Mouse (Mus musculus): Measurements from ENCODE around the gene Cpn2. TPM values are rescaled to one million over a fixed set of nuclear protein-coding genes. Genes with fewer than 3 reads are reported as not detected.

Cpn2 gene
- polyA plus RNA-seq, 1 experiment from 2014 or later, result not detected

GRCm38 (mm10) chr16:30234636-30235546 lies 32.4 kb downstream of the Cpn2 start:
- Histone ChIP-seq H3K36me3 (no peaks in the 10 kb centered on the region), H3K4me2 (replicated peaks) (no peak overlapping the region), H3K9me3 (no peaks in the 10 kb centered on the region), H3K9ac (peak overlapping the region; percentile 19; the same call in 1 of the 2 replicates), H3K27me3 (peaks cover 35% of the 10 kb centered on the region), H3K27ac (no peak overlapping the region), H3K4me3 (no peak overlapping the region), H3K4me1 (peaks cover 59% of the 10 kb centered on the region)
- ATAC-seq (ENCODE audit: low FRiP score, low read depth), result no peak
- 36% methylated on average over 12 of the region's 12 CpGs for WGBS

- peaks cover 59% of the 10 kb centered on the region for H3K4me1 ChIP-seq
- no peak overlapping the region for H3K4me2 ChIP-seq (replicated peaks)
- no peak overlapping the region for H3K27ac ChIP-seq
- H3K36me3 ChIP-seq, result no peaks in the 10 kb centered on the region
- no peaks in the 10 kb centered on the region for H3K9me3 ChIP-seq
- no peak overlapping the region for H3K4me3 ChIP-seq
- no peak for ATAC-seq (ENCODE audit: low FRiP score, low read depth)
- 32% methylated on average over 8 of the region's 8 CpGs for WGBS
- no peak overlapping the region for H3K9ac ChIP-seq
- H3K27me3 ChIP-seq, result peaks cover 32% of the 10 kb centered on the region
Observed at GRCm38 (mm10) chr16:30234077-30234476, 33.2 kb downstream of the Cpn2 start.

GRCm38 (mm10) chr16:30231882-30232604 lies 35.3 kb downstream of the Cpn2 start:
- WGBS, result 7% methylated on average over 13 of the region's 13 CpGs
- peak; percentile 52 for ATAC-seq (ENCODE audit: low FRiP score, low read depth)
- peak overlapping the region; percentile 87 for H3K27ac ChIP-seq
- no peaks in the 10 kb centered on the region for H3K36me3 ChIP-seq
- no peaks in the 10 kb centered on the region for H3K9me3 ChIP-seq
- no peak overlapping the region for H3K9ac ChIP-seq
- no peak overlapping the region for H3K4me3 ChIP-seq
- peaks cover 66% of the 10 kb centered on the region for H3K4me1 ChIP-seq
- peaks cover 26% of the 10 kb centered on the region for H3K27me3 ChIP-seq
- H3K4me2 ChIP-seq (replicated peaks), result peak overlapping the region; percentile 37

- ATAC-seq (ENCODE audit: low FRiP score, low read depth), result no peak
- Histone ChIP-seq H3K4me1 (peaks cover 27% of the 10 kb centered on the region), H3K27ac (no peak overlapping the region), H3K9ac (no peak overlapping the region), H3K36me3 (no peaks in the 10 kb centered on the region), H3K4me3 (no peak overlapping the region), H3K9me3 (no peaks in the 10 kb centered on the region), H3K27me3 (0 out of 2 replicates have a peak, but pooled peaks cover 7% of the 10 kb centered on the region), H3K4me2 (replicated peaks) (no peak overlapping the region)
- WGBS, result 57% methylated on average over 7 of the region's 7 CpGs
Observed at GRCm38 (mm10) chr16:30227352-30227751, 39.9 kb downstream of the Cpn2 start.

GRCm38 (mm10) chr16:30221161-30221782 lies 46.0 kb downstream of the Cpn2 start:
- H3K4me3 ChIP-seq, result no peak overlapping the region
- H3K4me1 ChIP-seq, result peaks cover 24% of the 10 kb centered on the region
- H3K9me3 ChIP-seq, result no peaks in the 10 kb centered on the region; the same call in 1 of the 2 replicates
- 71% methylated on average over 13 of the region's 13 CpGs for WGBS
- H3K4me2 ChIP-seq (replicated peaks), result no peak overlapping the region
- H3K27ac ChIP-seq, result no peak overlapping the region
- 0 out of 2 replicates have a peak, but pooled peaks cover 12% of the 10 kb centered on the region for H3K27me3 ChIP-seq
- H3K36me3 ChIP-seq, result no peaks in the 10 kb centered on the region
- no peak overlapping the region for H3K9ac ChIP-seq
- ATAC-seq (ENCODE audit: low FRiP score, low read depth), result no peak

GRCm38 (mm10) chr16:30215811-30216210 lies 51.5 kb downstream of the Cpn2 start:
- whole genome bisulfite sequencing, result 21% methylated on average over 2 of the region's 2 CpGs
- Histone ChIP-seq H3K9ac (no peak overlapping the region), H3K36me3 (no peaks in the 10 kb centered on the region), H3K4me3 (no peak overlapping the region), H3K4me1 (peaks cover 38% of the 10 kb centered on the region), H3K27ac (0 out of 2 replicates have a peak overlapping the region, but pooled peaks have one; percentile 12), H3K27me3 (0 out of 2 replicates have a peak, but pooled peaks cover 13% of the 10 kb centered on the region), H3K9me3 (no peaks in the 10 kb centered on the region; the same call in 1 of the 2 replicates), H3K4me2 (replicated peaks) (no peak overlapping the region)
- ATAC-seq (ENCODE audit: low FRiP score, low read depth), result no peak; the same call in 1 of the 2 replicates

GRCm38 (mm10) chr16:30213644-30214043 lies 53.7 kb downstream of the Cpn2 start:
- Histone ChIP-seq H3K4me3 (no peak overlapping the region), H3K4me1 (peaks cover 38% of the 10 kb centered on the region), H3K36me3 (no peaks in the 10 kb centered on the region), H3K9me3 (peaks cover 5% of the 10 kb centered on the region), H3K27me3 (0 out of 2 replicates have a peak, but pooled peaks cover 13% of the 10 kb centered on the region), H3K27ac (no peak overlapping the region), H3K4me2 (replicated peaks) (no peak overlapping the region), H3K9ac (no peak overlapping the region)
- no peak for ATAC-seq (ENCODE audit: low FRiP score, low read depth)
- WGBS, result 72% methylated on average over 1 of the region's 1 CpGs

- 73% methylated on average over 3 of the region's 3 CpGs for WGBS
- no peak for ATAC-seq (ENCODE audit: low FRiP score, low read depth)
- H3K27me3 ChIP-seq, result 0 out of 2 replicates have a peak, but pooled peaks cover 5% of the 10 kb centered on the region
Observed at GRCm38 (mm10) chr16:30212035-30212434, 55.3 kb downstream of the Cpn2 start.

GRCm38 (mm10) chr16:30209264-30209663 lies 58.0 kb downstream of the Cpn2 start:
- Histone ChIP-seq H3K4me2 (replicated peaks) (no peak overlapping the region), H3K27me3 (peaks cover 8% of the 10 kb centered on the region; the same call in 1 of the 2 replicates), H3K27ac (no peak overlapping the region), H3K4me1 (peaks cover 31% of the 10 kb centered on the region), H3K9me3 (peaks cover 5% of the 10 kb centered on the region), H3K36me3 (no peaks in the 10 kb centered on the region), H3K4me3 (no peak overlapping the region), H3K9ac (no peak overlapping the region)
- ATAC-seq (ENCODE audit: low FRiP score, low read depth), result no peak
- WGBS, result 88% methylated on average over 1 of the region's 1 CpGs

More at GRCm38 (mm10) chr16:30212035-30212434, 55.3 kb downstream of the Cpn2 start:
- H3K36me3 ChIP-seq, result no peaks in the 10 kb centered on the region
- H3K9me3 ChIP-seq, result peaks cover 5% of the 10 kb centered on the region
- H3K27ac ChIP-seq, result no peak overlapping the region
- no peak overlapping the region for H3K4me2 ChIP-seq (replicated peaks)
- peaks cover 26% of the 10 kb centered on the region for H3K4me1 ChIP-seq
- H3K9ac ChIP-seq, result no peak overlapping the region
- H3K4me3 ChIP-seq, result no peak overlapping the region

GRCm38 (mm10) chr16:30207991-30208390 lies 59.3 kb downstream of the Cpn2 start:
- Histone ChIP-seq H3K27me3 (peaks cover 5% of the 10 kb centered on the region; the same call in 1 of the 2 replicates), H3K9me3 (peaks cover 5% of the 10 kb centered on the region), H3K9ac (no peak overlapping the region), H3K4me2 (replicated peaks) (no peak overlapping the region), H3K4me1 (peaks cover 29% of the 10 kb centered on the region), H3K4me3 (no peak overlapping the region), H3K27ac (no peak overlapping the region), H3K36me3 (no peaks in the 10 kb centered on the region)
- 88% methylated on average over 6 of the region's 7 CpGs for WGBS
- no peak for ATAC-seq (ENCODE audit: low FRiP score, low read depth)

GRCm38 (mm10) chr16:30207111-30207828 lies 60.0 kb downstream of the Cpn2 start:
- H3K27ac ChIP-seq, result no peak overlapping the region
- WGBS, result 91% methylated on average over 11 of the region's 11 CpGs
- H3K9me3 ChIP-seq, result peaks cover 5% of the 10 kb centered on the region
- no peaks in the 10 kb centered on the region for H3K36me3 ChIP-seq
- no peak overlapping the region for H3K4me2 ChIP-seq (replicated peaks)
- ATAC-seq (ENCODE audit: low FRiP score, low read depth), result no peak
- no peak overlapping the region for H3K9ac ChIP-seq
- peaks cover 25% of the 10 kb centered on the region for H3K4me1 ChIP-seq
- H3K4me3 ChIP-seq, result no peak overlapping the region
- peaks cover 5% of the 10 kb centered on the region; the same call in 1 of the 2 replicates for H3K27me3 ChIP-seq
